12 mouse cellular contexts compared by ENCODE assay signal in the genomic region with DNA sequence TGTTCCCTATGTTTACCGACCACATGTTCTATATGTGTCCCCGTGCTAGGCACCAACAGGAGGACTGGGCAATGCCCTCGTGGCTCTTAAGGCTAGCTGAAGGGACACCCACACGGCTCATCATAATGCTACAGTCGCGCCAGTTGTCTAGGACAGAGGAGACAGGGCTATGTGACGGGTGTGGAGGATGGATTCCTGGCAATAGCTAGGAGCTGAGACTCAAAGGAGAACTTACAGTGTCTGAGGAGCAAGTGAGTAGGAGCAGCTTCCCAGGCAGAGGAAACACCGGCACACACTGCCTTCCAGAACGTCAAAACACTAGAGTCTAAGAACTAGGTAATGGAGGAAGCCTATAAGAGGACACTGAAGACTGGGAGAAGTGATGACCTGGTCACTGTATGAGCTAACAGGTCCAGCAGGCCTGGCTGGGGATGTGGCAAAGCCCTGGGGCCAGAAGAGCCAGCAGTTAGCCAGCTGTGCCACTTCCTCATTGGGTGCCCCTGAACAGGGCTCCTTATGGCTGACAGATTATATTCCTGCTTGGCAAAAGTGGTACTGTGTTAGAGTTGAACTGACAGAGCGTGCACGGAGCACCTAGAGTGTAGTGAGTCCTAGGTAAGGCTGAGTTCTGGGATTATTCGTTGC. TPM values are rescaled to one million over a fixed set of nuclear protein-coding genes. Genes with fewer than 3 reads are reported as not detected.
DNase-seq lines count a peak whose midpoint lies in the region; ATAC-seq and TF ChIP-seq lines count a peak whose summit lies in the region.
"Had no signal": no experiment of that assay in that cellular context is flagged by ENCODE, and none has a peak within 500 bp of the region (broad histone marks: within the 10 kb centered on the region; RNA-seq: fewer than 3 reads in every experiment).

No protein-coding gene starts in this region.

- TF ChIP-seq CTCF in olfactory bulb, adult 2 months (IDR thresholded peaks at IDR 0.05; ENCODE audit: insufficient read depth, low read depth, low read length), result no peak

- H3K9ac ChIP-seq in forebrain, embryonic 12.5 days, result no peak overlapping the region
- no peak overlapping the region for H3K9ac ChIP-seq in forebrain, embryonic 11.5 days (ENCODE audit: low read length)
- no peak overlapping the region for H3K9ac ChIP-seq in midbrain, embryonic 12.5 days (replicated peaks)
- H3K9ac ChIP-seq: embryonic facial prominence, embryonic 13.5 days; limb, embryonic 12.5 days had no signal

- H3K4me1 ChIP-seq in forebrain, embryonic 12.5 days, result peaks cover 40% of the 10 kb centered on the region
- peaks cover 4% of the 10 kb centered on the region; the same call in 1 of the 2 replicates for H3K4me1 ChIP-seq in forebrain, embryonic 11.5 days (replicated peaks; ENCODE audit: control insufficient read depth, insufficient read depth, low read length)
- peaks cover 34% of the 10 kb centered on the region for H3K4me1 ChIP-seq in midbrain, embryonic 12.5 days
- peaks cover 58% of the 10 kb centered on the region for H3K4me1 ChIP-seq in olfactory bulb, adult 2 months (ENCODE audit: control insufficient read depth, insufficient read depth, low read length)

- peaks cover 8% of the 10 kb centered on the region; the same call in 1 of the 2 replicates for H3K27me3 ChIP-seq in forebrain, embryonic 12.5 days
- no peaks in the 10 kb centered on the region for H3K27me3 ChIP-seq in forebrain, embryonic 11.5 days (ENCODE audit: control insufficient read depth, insufficient read depth, low read length)
- H3K27me3 ChIP-seq in midbrain, embryonic 12.5 days, result peaks cover 5% of the 10 kb centered on the region
- H3K27me3 ChIP-seq: limb, embryonic 12.5 days had no signal

- H3K9me3 ChIP-seq in forebrain, embryonic 12.5 days, result no peaks in the 10 kb centered on the region
- no peaks in the 10 kb centered on the region for H3K9me3 ChIP-seq in forebrain, embryonic 11.5 days (ENCODE audit: control insufficient read depth, low read length)
- no peaks in the 10 kb centered on the region for H3K9me3 ChIP-seq in midbrain, embryonic 12.5 days
- H3K9me3 ChIP-seq: embryonic facial prominence, embryonic 13.5 days; limb, embryonic 12.5 days had no signal

- H3K4me2 ChIP-seq in forebrain, embryonic 12.5 days, result peak overlapping the region; percentile 70
- no peak overlapping the region for H3K4me2 ChIP-seq in forebrain, embryonic 11.5 days (ENCODE audit: low read depth, low read length, severe bottlenecking)
- H3K4me2 ChIP-seq in midbrain, embryonic 12.5 days (replicated peaks), result peak overlapping the region; percentile 70

- DNase-seq in forebrain, embryonic 11.5 days (ENCODE audit: low spot score), result no peak
- DNase-seq in right cerebral cortex, adult 18-20 months, result peak; percentile 37
- no peak for DNase-seq in right cerebral cortex, postnatal 36 days (ENCODE audit: low spot score in 2 of 2)
- no peak for DNase-seq in lung, postnatal 4 days
- no peak for DNase-seq in urinary bladder, postnatal 10 days (ENCODE audit: low spot score)
- DNase-seq: lung, embryonic 14.5 days had no signal

- H3K4me3 ChIP-seq in forebrain, embryonic 12.5 days (replicated peaks), result no peak overlapping the region
- H3K4me3 ChIP-seq in forebrain, embryonic 11.5 days (ENCODE audit: low read depth, low read length), result no peak overlapping the region
- H3K4me3 ChIP-seq in midbrain, embryonic 12.5 days, result 0 out of 2 replicates have a peak overlapping the region, but pooled peaks have one; percentile 86
- peak overlapping the region; percentile 9; the same call in 1 of the 2 replicates for H3K4me3 ChIP-seq in olfactory bulb, adult 2 months (ENCODE audit: insufficient read depth, low read depth, low read length)

- no peak for ATAC-seq in forebrain, embryonic 12.5 days (ENCODE audit: low FRiP score)
- no peak for ATAC-seq in forebrain, embryonic 11.5 days (replicated peaks; ENCODE audit: low FRiP score)
- no peak for ATAC-seq in midbrain, embryonic 12.5 days (ENCODE audit: low FRiP score, low read depth)

- no peaks in the 10 kb centered on the region for H3K36me3 ChIP-seq in forebrain, embryonic 12.5 days (replicated peaks)
- H3K36me3 ChIP-seq in forebrain, embryonic 11.5 days (ENCODE audit: control insufficient read depth, insufficient read depth, low read length), result no peaks in the 10 kb centered on the region
- no peaks in the 10 kb centered on the region for H3K36me3 ChIP-seq in midbrain, embryonic 12.5 days
- H3K36me3 ChIP-seq: embryonic facial prominence, embryonic 13.5 days; limb, embryonic 12.5 days had no signal

- no peak overlapping the region for H3K27ac ChIP-seq in forebrain, embryonic 12.5 days
- H3K27ac ChIP-seq in forebrain, embryonic 11.5 days (ENCODE audit: low read depth, low read length), result no peak overlapping the region
- no peak overlapping the region for H3K27ac ChIP-seq in midbrain, embryonic 12.5 days (replicated peaks)
- H3K27ac ChIP-seq in olfactory bulb, adult 2 months (ENCODE audit: insufficient read depth, low read depth, low read length), result no peak overlapping the region; the same call in 1 of the 2 replicates
- H3K27ac ChIP-seq: embryonic facial prominence, embryonic 13.5 days; kidney, postnatal 0 days; limb, embryonic 12.5 days had no signal

- TF ChIP-seq POLR2A in olfactory bulb, adult 2 months (IDR thresholded peaks at IDR 0.05; ENCODE audit: insufficient read depth, low read depth, low read length), result no peak

- 89% methylated on average over 12 of the region's 12 CpGs for WGBS in forebrain, embryonic 12.5 days
- 90% methylated on average over 12 of the region's 12 CpGs for WGBS in forebrain, embryonic 11.5 days
- WGBS in midbrain, embryonic 12.5 days, result 90% methylated on average over 12 of the region's 12 CpGs
- 52% methylated on average over 12 of the region's 12 CpGs for WGBS in olfactory bulb, adult 2 months

RNA-seq across cellular contexts. Expression of a gene that starts 2.7 kb away (rescaled TPM):
- 14.2 and 14.5 TPM in 2 replicates for polyA plus RNA-seq in forebrain, embryonic 12.5 days (2016; fragmentation: Nextera tagmentation; extraction: Ambion mirVana)
- polyA plus RNA-seq in forebrain, embryonic 11.5 days (2014; fragmentation: Nextera tagmentation; extraction: Ambion mirVana), result 16.2 and 28.6 TPM in 2 replicates
- 15.5 and 16.2 TPM in 2 replicates for polyA plus RNA-seq in midbrain, embryonic 12.5 days (2016; fragmentation: Nextera tagmentation; extraction: Ambion mirVana)
- polyA plus RNA-seq in olfactory bulb, adult 2 months (2012; ENCODE audit: insufficient read depth, insufficient read length, low replicate concordance, missing spikeins), result not detected in 2 replicates

RNA-seq across cellular contexts. Expression of a gene that starts 31.3 kb away (rescaled TPM):
- 0.24 TPM in 1 of 2 replicates, not detected in the other for polyA plus RNA-seq in forebrain, embryonic 12.5 days (2016; fragmentation: Nextera tagmentation; extraction: Ambion mirVana)
- polyA plus RNA-seq in forebrain, embryonic 11.5 days (2014; fragmentation: Nextera tagmentation; extraction: Ambion mirVana), result not detected in 2 replicates
- 0.33 and 0.50 TPM in 2 replicates for polyA plus RNA-seq in midbrain, embryonic 12.5 days (2016; fragmentation: Nextera tagmentation; extraction: Ambion mirVana)
- not detected in 2 replicates for polyA plus RNA-seq in olfactory bulb, adult 2 months (2012; ENCODE audit: insufficient read depth, insufficient read length, low replicate concordance, missing spikeins)
- polyA plus RNA-seq: limb, embryonic 12.5 days had no signal

RNA-seq across cellular contexts. Expression of a gene that starts 43.1 kb away (rescaled TPM):
- polyA plus RNA-seq in forebrain, embryonic 12.5 days (2016; fragmentation: Nextera tagmentation; extraction: Ambion mirVana), result 22.1 and 23.6 TPM in 2 replicates
- 25.3 and 27.4 TPM in 2 replicates for polyA plus RNA-seq in forebrain, embryonic 11.5 days (2014; fragmentation: Nextera tagmentation; extraction: Ambion mirVana)
- 30.3 and 31.6 TPM in 2 replicates for polyA plus RNA-seq in midbrain, embryonic 12.5 days (2016; fragmentation: Nextera tagmentation; extraction: Ambion mirVana)
- not detected in 2 replicates for polyA plus RNA-seq in olfactory bulb, adult 2 months (2012; ENCODE audit: insufficient read depth, insufficient read length, low replicate concordance, missing spikeins)

Comparison
In these comparisons a context has a peak if more than half of its experiments do, and no peak if none do; other contexts are left out.
1. H3K4me3 ChIP-seq: peak in midbrain, embryonic 12.5 days (single experiment) and olfactory bulb, adult 2 months (single experiment); none in forebrain, embryonic 12.5 days (single experiment) and forebrain, embryonic 11.5 days (single experiment).
2. RNA of a gene that starts 43.1 kb away (polyA plus RNA-seq): 30.3 to 31.6 TPM in midbrain, embryonic 12.5 days, 25.3 to 27.4 TPM in forebrain, embryonic 11.5 days and 22.1 to 23.6 TPM in forebrain, embryonic 12.5 days; not detected in olfactory bulb, adult 2 months; every median in the first group is over 10 times any median in the second.